Mouse (Mus musculus) midbrain, embryonic 16.5 days (tissue): ENCODE measurements around the gene Akap8l. TPM values are rescaled to one million over a fixed set of nuclear protein-coding genes. Genes with fewer than 3 reads are reported as not detected.

Experiments
- ATAC-seq: fragments of 200-750 bp; cut with Nextera tagmentation; 2 replicates; pipeline ENCODE4 v1.8.0; 2017; ENCODE audit warnings: moderate TSS enrichment
- H3K27ac ChIP-seq: fragments of 300-500 bp; sonication (generic); 2 replicates; pipeline ENCODE4 v1.5.1; 2014; ENCODE audit warnings: mild to moderate bottlenecking, low read length, mixed read lengths
- H3K27me3 ChIP-seq: fragments of 300-500 bp; sonication (generic); 2 replicates; pipeline ENCODE4 v1.6.1; 2014; ENCODE audit warnings: low read depth, low read length, mixed read lengths; ENCODE audit not compliant: control insufficient read depth, insufficient read depth
- H3K36me3 ChIP-seq: fragments of 300-500 bp; sonication (generic); 2 replicates; pipeline ENCODE4 v1.6.1; 2014; ENCODE audit warnings: mild to moderate bottlenecking, low read length, moderate library complexity, mixed read lengths; ENCODE audit not compliant: control insufficient read depth, insufficient read depth
- H3K4me1 ChIP-seq: fragments of 300-500 bp; sonication (generic); 2 replicates; pipeline ENCODE4 v1.6.1; 2014; ENCODE audit warnings: mild to moderate bottlenecking, low read length, mixed read lengths; ENCODE audit not compliant: control insufficient read depth, insufficient read depth
- H3K4me2 ChIP-seq: fragments of 300-500 bp; sonication (generic); 2 replicates; pipeline ENCODE4 v1.6.1; 2014; ENCODE audit warnings: mild to moderate bottlenecking, low read length, mixed read lengths
- H3K4me3 ChIP-seq: fragments of 300-500 bp; sonication (generic); 2 replicates; pipeline ENCODE4 v1.5.1; 2014; ENCODE audit warnings: low read depth, mild to moderate bottlenecking, low read length, moderate library complexity, mixed read lengths
- H3K9ac ChIP-seq: fragments of 300-500 bp; sonication (generic); 2 replicates; pipeline ENCODE4 v1.6.1; 2014; ENCODE audit warnings: low read depth, low read length, mixed read lengths
- H3K9me3 ChIP-seq: fragments of 300-500 bp; sonication (generic); replicated peaks from 2 replicates; pipeline ENCODE4 v1.6.1; 2014; ENCODE audit warnings: mild to moderate bottlenecking, low read length, mixed read lengths; ENCODE audit not compliant: control insufficient read depth, poor library complexity, severe bottlenecking
- WGBS: fragments of 180-500 bp; shearing (Covaris S2); extraction: QIAGEN DNeasy Blood & Tissue Kit; methylation state at CpG from one replicate; pipeline ENCODE4 v1.1.7; 2014; 5-methylcytosine and 5-hydroxymethylcytosine counted together
- microRNA-seq: library from miRNA; unstranded; fragments of <30 nt; microRNA quantifications from one replicate; pipeline ENCODE4, GENCODE M21; 2017
- polyA plus RNA-seq: library from polyadenylated mRNA; unstranded; fragments of >200 nt; fragmentation: Nextera tagmentation; extraction: Ambion mirVana; gene quantifications from 2 replicates; pipeline ENCODE4 v1.2.1, GENCODE M21; 2015

The Akap8l gene
- polyA plus RNA-seq, 1 experiment from 2014 or later, result 160 TPM

DNA sequence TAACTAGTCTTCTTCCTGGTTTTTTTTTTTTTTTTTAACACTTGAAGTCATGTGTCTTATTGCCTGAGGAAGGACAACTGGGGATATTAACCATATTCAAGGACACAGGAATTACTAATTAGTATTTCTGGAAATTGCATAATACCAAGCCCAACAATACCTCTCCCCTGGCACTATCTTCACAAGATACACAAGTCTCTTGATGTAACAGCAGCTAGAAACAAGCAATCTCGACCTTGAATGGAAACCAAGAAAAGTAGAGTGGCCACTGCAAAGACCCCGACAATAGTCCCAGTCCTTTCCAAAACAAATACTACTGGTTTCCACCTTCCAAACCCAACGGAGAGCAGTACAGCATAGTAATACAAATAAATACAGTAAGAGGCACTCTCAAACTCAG lies 74.8 kb downstream of the Akap8l start:
- Histone ChIP-seq H3K9ac (no peak overlapping the region), H3K9me3 (no peaks in the 10 kb centered on the region), H3K4me3 (no peak overlapping the region), H3K27me3 (no peaks in the 10 kb centered on the region), H3K27ac (no peak overlapping the region), H3K4me2 (no peak overlapping the region), H3K36me3 (no peaks in the 10 kb centered on the region), H3K4me1 (peaks cover 10% of the 10 kb centered on the region)
- no peak for ATAC-seq
- WGBS, result 87% methylated on average over 3 of the region's 3 CpGs

Small RNA genes lying within 50 kb of the gene (microRNA-seq; reads per million reads assigned to microRNA genes)
- gene Gm22201, result not detected

Other genes starting within 250 kb of the Akap8l start
- 6.9 TPM in 2 replicates for gene Notch3, start 183.8 kb downstream of the Akap8l start, polyA plus RNA-seq
- gene Ephx3, start 161.1 kb downstream of the Akap8l start, polyA plus RNA-seq, result 0.09 and 0.24 TPM in 2 replicates
- 84.3 and 84.6 TPM in 2 replicates for gene Brd4, start 65.9 kb downstream of the Akap8l start, polyA plus RNA-seq
- 101 and 109 TPM in 2 replicates for gene Akap8, start 29.4 kb downstream of the Akap8l start, polyA plus RNA-seq
- 41.3 and 41.4 TPM in 2 replicates for gene Wiz, start 38.8 kb upstream of the Akap8l start, polyA plus RNA-seq
- gene Rasal3, start 53.0 kb upstream of the Akap8l start, polyA plus RNA-seq, result 0.55 and 1.0 TPM in 2 replicates
- gene Pglyrp2, start 73.6 kb upstream of the Akap8l start, polyA plus RNA-seq, result not detected in 2 replicates
- gene Cyp4f39, start 102.1 kb upstream of the Akap8l start, polyA plus RNA-seq, result 1.2 and 1.3 TPM in 2 replicates
- 12.4 and 15.7 TPM in 2 replicates for gene Cyp4f17, start 155.4 kb upstream of the Akap8l start, polyA plus RNA-seq
- gene Cyp4f16, start 186.0 kb upstream of the Akap8l start, polyA plus RNA-seq, result 12.9 and 15.9 TPM in 2 replicates